Mouse (Mus musculus): Measurements from ENCODE around the gene Tmem247. TPM values are rescaled to one million over a fixed set of nuclear protein-coding genes. Genes with fewer than 3 reads are reported as not detected.
A peak's percentile ranks its signal among the peaks of the same experiment; 100 is the strongest.

The Tmem247 gene
- polyA plus RNA-seq, 1 experiment, result not detected

- TF ChIP-seq CTCF (conservative IDR thresholded peaks at IDR 0.05; ENCODE audit: insufficient read depth, insufficient read length, low read depth, low read length), result no peak
- no peak for TF ChIP-seq POLR2A (IDR thresholded peaks at IDR 0.05; ENCODE audit: low read depth, low read length)
- Histone ChIP-seq H3K36me3 (ENCODE audit: control insufficient read depth, insufficient read depth, low read length) (no peaks in the 10 kb centered on the region), H3K4me3 (ENCODE audit: insufficient read depth, low read depth, low read length) (no peak overlapping the region), H3K4me1 (ENCODE audit: control insufficient read depth, insufficient read depth, low read length) (no peaks in the 10 kb centered on the region), H3K27me3 (replicated peaks; ENCODE audit: control insufficient read depth, insufficient read depth, low read length) (no peaks in the 10 kb centered on the region), H3K27ac (ENCODE audit: insufficient read depth, low read depth, low read length) (no peak overlapping the region)
- 77% methylated on average over 7 of the region's 7 CpGs for WGBS
- DNase-seq, result no peak
Measured at GRCm38 (mm10) chr17:86913003-86913607, 4.0 kb upstream of the Tmem247 start.

- Histone ChIP-seq H3K27me3 (replicated peaks; ENCODE audit: control insufficient read depth, insufficient read depth, low read length) (no peaks in the 10 kb centered on the region), H3K27ac (ENCODE audit: insufficient read depth, low read depth, low read length) (no peak overlapping the region), H3K36me3 (ENCODE audit: control insufficient read depth, insufficient read depth, low read length) (no peaks in the 10 kb centered on the region), H3K4me3 (ENCODE audit: insufficient read depth, low read depth, low read length) (no peak overlapping the region), H3K4me1 (ENCODE audit: control insufficient read depth, insufficient read depth, low read length) (no peaks in the 10 kb centered on the region)
- DNase-seq, result no peak
- TF ChIP-seq CTCF (conservative IDR thresholded peaks at IDR 0.05; ENCODE audit: insufficient read depth, insufficient read length, low read depth, low read length), result 0 out of 2 replicates have a peak, but pooled peaks have one; percentile 11
- no peak for TF ChIP-seq POLR2A (IDR thresholded peaks at IDR 0.05; ENCODE audit: low read depth, low read length)
- 85% methylated on average over 4 of the region's 4 CpGs for WGBS
Measured at GRCm38 (mm10) chr17:86915540-86915939, 1.6 kb upstream of the Tmem247 start.

GRCm38 (mm10) chr17:86918786-86919185 is 1.6 kb downstream of the Tmem247 start:
- 56% methylated on average over 6 of the region's 6 CpGs for WGBS
- TF ChIP-seq CTCF (conservative IDR thresholded peaks at IDR 0.05; ENCODE audit: insufficient read depth, insufficient read length, low read depth, low read length), result peak; percentile 80
- TF ChIP-seq POLR2A (IDR thresholded peaks at IDR 0.05; ENCODE audit: low read depth, low read length), result no peak

GRCm38 (mm10) chr17:86919729-86920128 is 2.6 kb downstream of the Tmem247 start:
- Histone ChIP-seq H3K4me1 (ENCODE audit: control insufficient read depth, insufficient read depth, low read length) (no peaks in the 10 kb centered on the region), H3K4me3 (ENCODE audit: insufficient read depth, low read depth, low read length) (no peak overlapping the region), H3K36me3 (ENCODE audit: control insufficient read depth, insufficient read depth, low read length) (no peaks in the 10 kb centered on the region), H3K27ac (ENCODE audit: insufficient read depth, low read depth, low read length) (no peak overlapping the region), H3K27me3 (replicated peaks; ENCODE audit: control insufficient read depth, insufficient read depth, low read length) (no peaks in the 10 kb centered on the region)
- DNase-seq, result no peak
- no peak for TF ChIP-seq POLR2A (IDR thresholded peaks at IDR 0.05; ENCODE audit: low read depth, low read length)
- TF ChIP-seq CTCF (conservative IDR thresholded peaks at IDR 0.05; ENCODE audit: insufficient read depth, insufficient read length, low read depth, low read length), result no peak
- WGBS, result 52% methylated on average over 11 of the region's 11 CpGs

More at GRCm38 (mm10) chr17:86918786-86919185, 1.6 kb downstream of the Tmem247 start:
- Histone ChIP-seq H3K27me3 (replicated peaks; ENCODE audit: control insufficient read depth, insufficient read depth, low read length) (no peaks in the 10 kb centered on the region), H3K4me1 (ENCODE audit: control insufficient read depth, insufficient read depth, low read length) (no peaks in the 10 kb centered on the region), H3K27ac (ENCODE audit: insufficient read depth, low read depth, low read length) (no peak overlapping the region), H3K4me3 (ENCODE audit: insufficient read depth, low read depth, low read length) (no peak overlapping the region), H3K36me3 (ENCODE audit: control insufficient read depth, insufficient read depth, low read length) (no peaks in the 10 kb centered on the region)
- peak; percentile 47 for DNase-seq

DNA sequence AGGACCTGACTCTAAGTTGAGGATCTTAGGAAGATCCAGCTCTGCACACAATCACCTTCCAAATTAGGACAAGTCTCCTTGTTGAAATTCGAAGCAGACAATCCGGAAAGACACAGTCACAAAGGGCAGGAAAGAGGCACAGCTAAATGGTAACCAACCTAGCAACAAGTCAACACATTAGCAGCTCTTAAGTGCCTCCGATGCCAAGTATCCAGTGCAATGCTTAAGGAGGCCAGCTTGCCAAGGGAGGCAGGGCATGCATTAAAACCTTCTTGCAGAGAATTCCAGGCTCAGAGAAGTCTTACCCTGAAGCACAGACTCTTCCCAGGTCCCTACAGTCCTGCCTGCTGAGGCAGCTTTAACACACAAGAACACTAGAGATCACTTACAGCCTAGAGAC is 7.5 kb downstream of the Tmem247 start:
- Histone ChIP-seq H3K4me3 (ENCODE audit: insufficient read depth, low read depth, low read length) (no peak overlapping the region), H3K27me3 (replicated peaks; ENCODE audit: control insufficient read depth, insufficient read depth, low read length) (no peaks in the 10 kb centered on the region), H3K27ac (ENCODE audit: insufficient read depth, low read depth, low read length) (no peak overlapping the region), H3K36me3 (ENCODE audit: control insufficient read depth, insufficient read depth, low read length) (no peaks in the 10 kb centered on the region), H3K4me1 (ENCODE audit: control insufficient read depth, insufficient read depth, low read length) (no peaks in the 10 kb centered on the region)
- TF ChIP-seq CTCF (conservative IDR thresholded peaks at IDR 0.05; ENCODE audit: insufficient read depth, insufficient read length, low read depth, low read length), result no peak
- TF ChIP-seq POLR2A (IDR thresholded peaks at IDR 0.05; ENCODE audit: low read depth, low read length), result no peak
- no peak for DNase-seq
- 65% methylated on average over 3 of the region's 3 CpGs for WGBS

- H3K4me3 ChIP-seq (ENCODE audit: insufficient read depth, low read depth, low read length), result no peak overlapping the region
- 93% methylated on average over 3 of the region's 3 CpGs for WGBS
- no peak for DNase-seq
- no peaks in the 10 kb centered on the region for H3K27me3 ChIP-seq (replicated peaks; ENCODE audit: control insufficient read depth, insufficient read depth, low read length)
- H3K27ac ChIP-seq (ENCODE audit: insufficient read depth, low read depth, low read length), result no peak overlapping the region
- TF ChIP-seq POLR2A (IDR thresholded peaks at IDR 0.05; ENCODE audit: low read depth, low read length) (no peak), CTCF (conservative IDR thresholded peaks at IDR 0.05; ENCODE audit: insufficient read depth, insufficient read length, low read depth, low read length) (no peak)
- no peaks in the 10 kb centered on the region for H3K36me3 ChIP-seq (ENCODE audit: control insufficient read depth, insufficient read depth, low read length)
- H3K4me1 ChIP-seq (ENCODE audit: control insufficient read depth, insufficient read depth, low read length), result no peaks in the 10 kb centered on the region
Measured at GRCm38 (mm10) chr17:86926836-86927235, 9.7 kb downstream of the Tmem247 start.

GRCm38 (mm10) chr17:86929355-86929754 is 12.2 kb downstream of the Tmem247 start:
- DNase-seq, result no peak
- Histone ChIP-seq H3K36me3 (ENCODE audit: control insufficient read depth, insufficient read depth, low read length) (no peaks in the 10 kb centered on the region), H3K4me3 (ENCODE audit: insufficient read depth, low read depth, low read length) (no peak overlapping the region), H3K27me3 (replicated peaks; ENCODE audit: control insufficient read depth, insufficient read depth, low read length) (no peaks in the 10 kb centered on the region), H3K4me1 (ENCODE audit: control insufficient read depth, insufficient read depth, low read length) (no peaks in the 10 kb centered on the region), H3K27ac (ENCODE audit: insufficient read depth, low read depth, low read length) (no peak overlapping the region)
- 82% methylated on average over 6 of the region's 6 CpGs for WGBS
- TF ChIP-seq POLR2A (IDR thresholded peaks at IDR 0.05; ENCODE audit: low read depth, low read length), result no peak
- TF ChIP-seq CTCF (conservative IDR thresholded peaks at IDR 0.05; ENCODE audit: insufficient read depth, insufficient read length, low read depth, low read length), result no peak

All from kidney, adult 2 months (tissue).